8 mouse cellular contexts compared by ENCODE assay signal in genomic region chr7:109986133-109986669, GRCm38 (mm10). TPM values are rescaled to one million over a fixed set of nuclear protein-coding genes. Genes with fewer than 3 reads are reported as not detected.
A peak's percentile ranks its signal among the peaks of the same experiment; 100 is the strongest.
DNase-seq lines count a peak whose midpoint lies in the region; ATAC-seq and TF ChIP-seq lines count a peak whose summit lies in the region.

No protein-coding gene starts in this region.

- H3K4me3 ChIP-seq in cortical plate, adult 2 months (ENCODE audit: insufficient read depth, low read length) = peak overlapping the region; percentile 72
- H3K4me3 ChIP-seq in megakaryocyte, embryonic 14.5 days (replicated peaks) = peak overlapping the region; percentile 97

- H3K4me1 ChIP-seq in cortical plate, adult 2 months (ENCODE audit: control insufficient read depth, insufficient read depth, low read length) = peaks cover 2% of the 10 kb centered on the region; the same call in 1 of the 2 replicates
- peaks cover 22% of the 10 kb centered on the region for H3K4me1 ChIP-seq in megakaryocyte, embryonic 14.5 days

- H3K36me3 ChIP-seq in megakaryocyte, embryonic 14.5 days (replicated peaks; ENCODE audit: low read length) = peaks cover 28% of the 10 kb centered on the region

- no peak overlapping the region for H3K27ac ChIP-seq in cortical plate, adult 2 months (ENCODE audit: insufficient read depth, low read length)

- H3K27me3 ChIP-seq in megakaryocyte, embryonic 14.5 days (replicated peaks) = no peaks in the 10 kb centered on the region

- peak; percentile 95 for ATAC-seq in activated CD4-positive, CD25-positive, alpha-beta regulatory T cell, adult 4 months

- no peaks in the 10 kb centered on the region for H3K9me3 ChIP-seq in megakaryocyte, embryonic 14.5 days

- peak; percentile 78 for TF ChIP-seq POLR2A in cortical plate, adult 2 months (IDR thresholded peaks at IDR 0.05; ENCODE audit: extremely low read depth, insufficient read depth, low read length)

- peak; percentile 100 for DNase-seq in gastrocnemius, adult 8-10 months (ENCODE audit: low spot score in 2 of 2)
- DNase-seq in hindlimb bud, embryonic 11.5 days (ENCODE audit: extremely low spot score, low read depth, low spot score) = peak; percentile 97
- peak; percentile 98 to 99 for DNase-seq in left cerebral cortex, adult 8-10 months (ENCODE audit: low spot score in 2 of 2)
- DNase-seq in right cerebral cortex, postnatal 10 days (ENCODE audit: low spot score in 2 of 2) = peak; percentile 99
- peak; percentile 99 for DNase-seq in urinary bladder, postnatal 25 days (ENCODE audit: low spot score)

- TF ChIP-seq CTCF in cortical plate, adult 2 months (IDR thresholded peaks at IDR 0.05; ENCODE audit: extremely low read depth, insufficient read depth, low read length) = no peak

RNA-seq across cellular contexts. Expression of gene Tmem41b, which starts 0.5 kb away (rescaled TPM):
- polyA plus RNA-seq in activated CD4-positive, CD25-positive, alpha-beta regulatory T cell, adult 4 months (2017; shearing (Covaris generic)) = 10 to 100 TPM; 31.6 to 35.3 TPM
- 39.0 TPM in 2 replicates for polyA plus RNA-seq in cortical plate, adult 2 months (2012; rRNA removed)
- total RNA-seq in gastrocnemius, adult 8-10 months (2022) = 10 to 100 TPM; 17.6 to 26.6 (median 22.4) TPM
- total RNA-seq in left cerebral cortex, adult 8-10 months (2022) = 10 to 100 TPM; 40.4 to 57.3 (median 48.1) TPM
- polyA plus RNA-seq in megakaryocyte, embryonic 14.5 days (2012; ENCODE audit: insufficient read depth, low replicate concordance) = 5.4 and 16.7 TPM in 2 replicates

RNA-seq across cellular contexts. Expression of gene Dennd5a, which starts 25.9 kb away (rescaled TPM):
- polyA plus RNA-seq in activated CD4-positive, CD25-positive, alpha-beta regulatory T cell, adult 4 months (2017; shearing (Covaris generic)) = 10 to 100 TPM; 29.7 to 34.8 TPM
- 214 and 216 TPM in 2 replicates for polyA plus RNA-seq in cortical plate, adult 2 months (2012; rRNA removed)
- 10 to 100 TPM; 41.5 to 49.6 (median 45.4) TPM for total RNA-seq in gastrocnemius, adult 8-10 months (2022)
- 100 to 1,000 TPM; 213 to 277 (median 242) TPM for total RNA-seq in left cerebral cortex, adult 8-10 months (2022)
- 3.2 and 4.8 TPM in 2 replicates for polyA plus RNA-seq in megakaryocyte, embryonic 14.5 days (2012; ENCODE audit: insufficient read depth, low replicate concordance)

RNA-seq across cellular contexts. Expression of gene Ipo7, which starts 31.9 kb away (rescaled TPM):
- polyA plus RNA-seq in activated CD4-positive, CD25-positive, alpha-beta regulatory T cell, adult 4 months (2017; shearing (Covaris generic)) = 10 to 100 TPM; 26.5 to 31.4 TPM
- polyA plus RNA-seq in cortical plate, adult 2 months (2012; rRNA removed) = 44.7 and 45.4 TPM in 2 replicates
- total RNA-seq in gastrocnemius, adult 8-10 months (2022) = 100 to 1,000 TPM in 1 of 4 experiments, 10 to 100 TPM in 3; 79.8 to 101 (median 90.9) TPM
- total RNA-seq in left cerebral cortex, adult 8-10 months (2022) = 100 to 1,000 TPM in 1 of 4 experiments, 10 to 100 TPM in 3; 89.3 to 101 (median 94.8) TPM
- 7.3 and 10.8 TPM in 2 replicates for polyA plus RNA-seq in megakaryocyte, embryonic 14.5 days (2012; ENCODE audit: insufficient read depth, low replicate concordance)
